8 mouse cellular contexts compared by ENCODE assay signal in genomic region chr5:146794853-146795252, GRCm38 (mm10). TPM values are rescaled to one million over a fixed set of nuclear protein-coding genes. Genes with fewer than 3 reads are reported as not detected.
DNase-seq lines count a peak whose midpoint lies in the region; ATAC-seq and TF ChIP-seq lines count a peak whose summit lies in the region.

Gene Usp12 (minus strand): TSS chr5:146795006.

- H3K4me2 ChIP-seq in heart, embryonic 15.5 days, result peak within 1 kb of the TSS; percentile 71
- peak within 1 kb of the TSS; percentile 72 for H3K4me2 ChIP-seq in liver, embryonic 14.5 days (ENCODE audit: low read depth)
- H3K4me2 ChIP-seq in neural tube, embryonic 11.5 days (ENCODE audit: low read depth), result peak within 1 kb of the TSS; percentile 77
- peak within 1 kb of the TSS; percentile 93 for H3K4me2 ChIP-seq in stomach, postnatal 0 days (replicated peaks; ENCODE audit: low read depth)

- no peaks in the 10 kb centered on the region for H3K9me3 ChIP-seq in forebrain, embryonic 10.5 days
- H3K9me3 ChIP-seq in heart, embryonic 15.5 days (replicated peaks), result no peaks in the 10 kb centered on the region
- H3K9me3 ChIP-seq in liver, embryonic 14.5 days (ENCODE audit: control insufficient read depth, low read length), result no peaks in the 10 kb centered on the region
- no peaks in the 10 kb centered on the region for H3K9me3 ChIP-seq in neural tube, embryonic 11.5 days (ENCODE audit: control insufficient read depth, low read length)
- no peaks in the 10 kb centered on the region for H3K9me3 ChIP-seq in stomach, postnatal 0 days (ENCODE audit: control insufficient read depth, low read length)

- no peaks in the 10 kb centered on the region for H3K27me3 ChIP-seq in forebrain, embryonic 10.5 days (ENCODE audit: poor library complexity, severe bottlenecking)
- no peaks in the 10 kb centered on the region for H3K27me3 ChIP-seq in heart, embryonic 15.5 days
- H3K27me3 ChIP-seq in liver, embryonic 14.5 days (ENCODE audit: control insufficient read depth, insufficient read depth, low read length), result no peaks in the 10 kb centered on the region
- no peaks in the 10 kb centered on the region for H3K27me3 ChIP-seq in neural tube, embryonic 11.5 days (ENCODE audit: control insufficient read depth, insufficient read depth, low read length)
- no peaks in the 10 kb centered on the region for H3K27me3 ChIP-seq in stomach, postnatal 0 days (ENCODE audit: control insufficient read depth, insufficient read depth, low read length)

- WGBS in forebrain, embryonic 10.5 days, result under 1% methylated on average over 34 of the region's 51 CpGs
- under 1% methylated on average over 29 of the region's 51 CpGs for WGBS in heart, embryonic 15.5 days
- 0% methylated on average over 50 of the region's 51 CpGs for WGBS in liver, embryonic 14.5 days (ENCODE audit: insufficient replicate concordance)
- 0% methylated on average over 16 of the region's 51 CpGs for WGBS in neural tube, embryonic 11.5 days
- under 1% methylated on average over 25 of the region's 51 CpGs for WGBS in stomach, postnatal 0 days

- H3K4me1 ChIP-seq in forebrain, embryonic 10.5 days, result peaks cover 39% of the 10 kb centered on the region
- peaks cover 29% of the 10 kb centered on the region for H3K4me1 ChIP-seq in heart, embryonic 15.5 days (replicated peaks)
- H3K4me1 ChIP-seq in liver, embryonic 14.5 days (replicated peaks; ENCODE audit: control insufficient read depth in 2 of 2, insufficient read depth in 2 of 2, low read length in 1 of 2), result peaks cover 24 to 38% of the 10 kb centered on the region in 2 experiments
- peaks cover 8% of the 10 kb centered on the region for H3K4me1 ChIP-seq in neural tube, embryonic 11.5 days (ENCODE audit: control insufficient read depth, insufficient read depth, low read length)
- peaks cover 7% of the 10 kb centered on the region; the same call in 1 of the 2 replicates for H3K4me1 ChIP-seq in stomach, postnatal 0 days (replicated peaks; ENCODE audit: control insufficient read depth, insufficient read depth)

- TF ChIP-seq EP300 in liver, embryonic 14.5 days (IDR thresholded peaks at IDR 0.05; ENCODE audit: low read depth), result no peak
- no peak for TF ChIP-seq EP300 in stomach, postnatal 0 days (optimal IDR thresholded peaks at IDR 0.05)

- DNase-seq in c-Kit-negative CD71-positive TER-119-positive erythroid progenitor cells, embryonic 14.5 days (ENCODE audit: low read depth, low spot score), result peak; percentile 90
- peak; percentile 96 for DNase-seq in forebrain, embryonic 10.5 days (ENCODE audit: extremely low spot score, low spot score)
- peak; percentile 98 for DNase-seq in kidney, postnatal 25 days
- peak; percentile 82 to 89 (median 87) for DNase-seq in liver, embryonic 14.5 days (ENCODE audit: low read depth in 3 of 3, low spot score in 3 of 3)
- peak; percentile 99 for DNase-seq in neural tube, embryonic 11.5 days (ENCODE audit: low spot score)
- DNase-seq in stomach, postnatal 0 days (ENCODE audit: low spot score), result peak; percentile 99

- peak within 1 kb of the TSS; percentile 97 for H3K4me3 ChIP-seq in forebrain, embryonic 10.5 days
- peak within 1 kb of the TSS; percentile 97 for H3K4me3 ChIP-seq in heart, embryonic 15.5 days
- H3K4me3 ChIP-seq in liver, embryonic 14.5 days (ENCODE audit: insufficient read depth in 1 of 2, low read depth in 2 of 2, low read length in 2 of 2), result peak within 1 kb of the TSS; percentile 73 to 81
- H3K4me3 ChIP-seq in neural tube, embryonic 11.5 days (ENCODE audit: low read depth, low read length), result peak within 1 kb of the TSS; percentile 94
- peak within 1 kb of the TSS; percentile 94 for H3K4me3 ChIP-seq in stomach, postnatal 0 days (ENCODE audit: low read depth, low read length)

- peak; percentile 87 for ATAC-seq in CD4-positive, CD25-positive, alpha-beta regulatory T cell, adult 4 months
- peak; percentile 98 for ATAC-seq in heart, embryonic 15.5 days (replicated peaks; ENCODE audit: insufficient number of reproducible peaks, insufficient read depth, low FRiP score, low read depth)
- ATAC-seq in liver, embryonic 14.5 days (ENCODE audit: insufficient read depth), result peak; percentile 99
- ATAC-seq in neural tube, embryonic 11.5 days (ENCODE audit: insufficient read depth, low FRiP score, low TSS enrichment), result peak; percentile 94
- ATAC-seq in stomach, postnatal 0 days (ENCODE audit: low FRiP score, low TSS enrichment), result peak; percentile 99

- no peak for TF ChIP-seq CTCF in liver, embryonic 14.5 days (IDR thresholded peaks at IDR 0.05; ENCODE audit: low read depth)
- no peak for TF ChIP-seq CTCF in stomach, postnatal 0 days (IDR thresholded peaks at IDR 0.05; ENCODE audit: low read depth)

- no peaks in the 10 kb centered on the region for H3K36me3 ChIP-seq in forebrain, embryonic 10.5 days (replicated peaks)
- H3K36me3 ChIP-seq in heart, embryonic 15.5 days, result no peaks in the 10 kb centered on the region
- H3K36me3 ChIP-seq in liver, embryonic 14.5 days (replicated peaks; ENCODE audit: control insufficient read depth, insufficient read depth, low read depth), result no peaks in the 10 kb centered on the region
- no peaks in the 10 kb centered on the region for H3K36me3 ChIP-seq in neural tube, embryonic 11.5 days (ENCODE audit: control insufficient read depth, insufficient read depth, low read length)
- H3K36me3 ChIP-seq in stomach, postnatal 0 days (ENCODE audit: control insufficient read depth, insufficient read depth, low read length), result no peaks in the 10 kb centered on the region

- H3K9ac ChIP-seq in heart, embryonic 15.5 days, result peak within 1 kb of the TSS; percentile 95
- peak within 1 kb of the TSS; percentile 85 for H3K9ac ChIP-seq in liver, embryonic 14.5 days (replicated peaks)
- peak within 1 kb of the TSS; percentile 93 for H3K9ac ChIP-seq in neural tube, embryonic 11.5 days (ENCODE audit: low read length)
- H3K9ac ChIP-seq in stomach, postnatal 0 days (ENCODE audit: low read length), result peak within 1 kb of the TSS; percentile 94

- H3K27ac ChIP-seq in forebrain, embryonic 10.5 days, result peak within 1 kb of the TSS; percentile 93
- peak within 1 kb of the TSS; percentile 92 for H3K27ac ChIP-seq in heart, embryonic 15.5 days
- peak within 1 kb of the TSS; percentile 69 for H3K27ac ChIP-seq in liver, embryonic 14.5 days
- H3K27ac ChIP-seq in neural tube, embryonic 11.5 days (ENCODE audit: low read depth, low read length), result peak within 1 kb of the TSS; percentile 90
- peak within 1 kb of the TSS; percentile 91 for H3K27ac ChIP-seq in stomach, postnatal 0 days (replicated peaks)

RNA-seq across cellular contexts. Expression of gene Usp12, which starts in this region (rescaled TPM):
- 1 to 10 TPM; 6.3 to 8.8 TPM for polyA plus RNA-seq in CD4-positive, CD25-positive, alpha-beta regulatory T cell, adult 4 months (2017; shearing (Covaris generic))
- 13.2 and 14.2 TPM in 2 replicates for polyA plus RNA-seq in forebrain, embryonic 10.5 days (2016; fragmentation: Nextera tagmentation; extraction: Ambion mirVana)
- polyA plus RNA-seq in heart, embryonic 15.5 days (2015; fragmentation: Nextera tagmentation; extraction: Ambion mirVana), result 9.0 and 10.8 TPM in 2 replicates
- 4.7 and 7.0 TPM in 2 replicates for polyA plus RNA-seq in liver, embryonic 14.5 days (2012; rRNA removed)
- 4.9 and 5.6 TPM in 2 replicates for polyA plus RNA-seq in liver, embryonic 14.5 days (2014; fragmentation: Nextera tagmentation; extraction: Ambion mirVana)
- 12.9 and 13.8 TPM in 2 replicates for polyA plus RNA-seq in neural tube, embryonic 11.5 days (2014; fragmentation: Nextera tagmentation; extraction: Ambion mirVana)
- 10.4 and 10.5 TPM in 2 replicates for polyA plus RNA-seq in stomach, postnatal 0 days (2015; fragmentation: Nextera tagmentation; extraction: Ambion mirVana)

Comparison
In these comparisons a context has a peak if more than half of its experiments do, and no peak if none do; other contexts are left out.
1. Peak in every context shown above with its lines: DNase-seq, ATAC-seq, H3K4me3 ChIP-seq and H3K27ac ChIP-seq.